Mouse (Mus musculus): ENCODE results near the gene Dgkb.

Dgkb gene

DNA sequence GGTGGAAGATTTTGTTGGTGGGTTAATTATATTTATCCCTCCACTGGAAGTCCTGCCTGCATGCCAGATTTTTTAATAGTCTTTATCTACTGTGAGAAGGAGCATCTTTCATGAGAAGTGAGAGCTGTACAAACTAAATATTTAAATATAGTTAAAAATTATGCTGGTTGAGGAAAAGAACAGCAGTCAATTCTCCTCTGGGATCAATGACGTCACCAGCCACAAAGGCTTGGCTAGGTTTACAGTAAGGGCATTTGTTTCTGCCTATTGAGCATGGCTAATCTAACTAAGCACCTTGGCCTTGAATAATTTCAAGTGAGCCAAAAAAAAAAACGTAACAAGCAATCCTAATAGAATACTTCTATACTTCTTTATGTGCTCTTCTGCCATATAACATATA is 554.1 kb downstream of the Dgkb start:
- no peak for DNase-seq (ENCODE audit: low read depth, low spot score)

GRCm38 (mm10) chr12:38374159-38374558 is 556.6 kb downstream of the Dgkb start:
- no peak for DNase-seq (ENCODE audit: low read depth, low spot score)

DNA sequence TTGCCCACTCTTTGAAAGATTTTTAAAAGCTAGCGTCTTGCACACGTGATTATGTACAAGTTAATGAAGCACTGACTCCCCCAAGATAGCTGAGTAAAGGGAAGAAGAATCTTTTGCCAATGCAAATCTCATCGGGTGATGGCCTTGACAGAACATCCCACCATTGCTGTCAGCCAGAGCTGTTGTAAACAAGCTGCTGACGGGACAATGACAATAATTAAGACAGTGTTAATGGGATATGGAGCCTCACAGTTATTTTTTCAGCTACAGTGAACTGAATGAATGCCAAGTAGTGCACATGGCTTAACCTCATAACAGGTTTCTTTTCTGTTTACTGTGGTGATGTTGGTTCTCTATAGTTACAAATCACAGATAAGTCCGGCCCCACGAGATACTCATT is 568.4 kb downstream of the Dgkb start:
- no peak for DNase-seq (ENCODE audit: low read depth, low spot score)

- no peak for DNase-seq (ENCODE audit: low read depth, low spot score)
Observed at GRCm38 (mm10) chr12:38386991-38387390, 569.5 kb downstream of the Dgkb start.

- no peak for DNase-seq (ENCODE audit: low read depth, low spot score)
Observed at GRCm38 (mm10) chr12:38387654-38388053, 570.1 kb downstream of the Dgkb start.

DNA sequence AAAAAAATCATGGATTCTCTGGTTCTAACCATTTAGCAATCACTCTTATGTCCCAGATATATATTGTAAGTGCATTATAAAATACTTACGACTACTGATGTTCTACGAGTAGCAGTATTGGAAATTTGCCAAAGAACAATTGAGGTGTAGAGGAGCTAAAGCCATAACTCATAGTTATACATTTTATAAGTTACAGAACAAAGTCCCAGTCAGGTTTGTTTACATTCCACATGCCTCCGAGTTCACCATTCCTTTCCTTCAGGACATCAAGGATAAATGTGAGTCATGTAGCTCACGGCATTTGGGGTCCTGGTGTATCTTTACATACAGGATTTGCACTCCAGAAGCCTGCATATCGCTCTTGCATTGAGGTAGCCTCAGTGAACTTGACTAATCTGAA is 570.7 kb downstream of the Dgkb start:
- DNase-seq (ENCODE audit: low read depth, low spot score) = no peak

DNA sequence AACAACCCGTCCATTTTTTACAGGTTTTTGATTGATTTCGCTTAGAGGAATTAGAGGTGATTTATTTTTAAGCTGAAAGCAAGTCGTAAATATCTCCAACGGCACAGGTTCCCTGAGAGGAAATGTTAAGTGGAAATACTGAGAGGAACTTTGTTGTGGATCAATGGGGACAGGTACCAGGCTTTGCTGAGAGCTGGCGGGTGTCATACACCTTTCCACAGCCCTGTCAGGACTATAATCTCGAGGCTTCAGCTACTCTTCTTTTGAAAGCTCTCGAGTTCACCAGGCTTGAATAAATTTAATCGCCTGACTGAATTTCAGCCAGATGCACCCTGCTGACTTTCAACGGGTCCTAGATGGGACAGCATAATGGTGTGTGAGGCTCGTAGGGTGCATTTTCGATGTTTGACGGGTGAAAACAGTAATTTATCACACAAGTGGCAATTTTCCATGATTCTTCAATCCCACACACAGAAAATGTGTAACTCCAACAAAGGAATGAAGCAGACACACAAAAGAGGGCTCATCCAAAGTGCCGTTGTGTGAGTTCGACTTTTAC is 580.3 kb downstream of the Dgkb start:
- DNase-seq (ENCODE audit: low read depth, low spot score) = no peak

DNA sequence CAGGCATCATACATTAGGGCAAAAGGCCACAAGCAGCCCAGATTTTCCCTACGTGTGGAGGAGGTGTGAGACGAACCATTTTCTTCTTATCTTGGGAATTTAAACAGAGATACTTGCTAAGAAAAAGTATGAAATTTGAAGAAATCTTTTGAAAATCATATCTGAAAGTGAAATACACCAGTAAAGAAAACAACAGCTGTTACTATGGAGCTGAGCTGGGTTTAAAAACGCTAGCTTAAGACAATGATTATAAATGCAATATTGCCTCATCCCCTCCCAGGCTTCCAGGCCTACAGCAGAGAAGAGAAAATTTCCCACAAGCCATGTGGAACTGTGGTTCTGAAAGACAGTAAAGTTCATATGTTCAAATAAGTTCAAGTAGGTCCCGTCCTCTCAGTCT is 582.6 kb downstream of the Dgkb start:
- DNase-seq (ENCODE audit: low read depth, low spot score) = no peak

DNA sequence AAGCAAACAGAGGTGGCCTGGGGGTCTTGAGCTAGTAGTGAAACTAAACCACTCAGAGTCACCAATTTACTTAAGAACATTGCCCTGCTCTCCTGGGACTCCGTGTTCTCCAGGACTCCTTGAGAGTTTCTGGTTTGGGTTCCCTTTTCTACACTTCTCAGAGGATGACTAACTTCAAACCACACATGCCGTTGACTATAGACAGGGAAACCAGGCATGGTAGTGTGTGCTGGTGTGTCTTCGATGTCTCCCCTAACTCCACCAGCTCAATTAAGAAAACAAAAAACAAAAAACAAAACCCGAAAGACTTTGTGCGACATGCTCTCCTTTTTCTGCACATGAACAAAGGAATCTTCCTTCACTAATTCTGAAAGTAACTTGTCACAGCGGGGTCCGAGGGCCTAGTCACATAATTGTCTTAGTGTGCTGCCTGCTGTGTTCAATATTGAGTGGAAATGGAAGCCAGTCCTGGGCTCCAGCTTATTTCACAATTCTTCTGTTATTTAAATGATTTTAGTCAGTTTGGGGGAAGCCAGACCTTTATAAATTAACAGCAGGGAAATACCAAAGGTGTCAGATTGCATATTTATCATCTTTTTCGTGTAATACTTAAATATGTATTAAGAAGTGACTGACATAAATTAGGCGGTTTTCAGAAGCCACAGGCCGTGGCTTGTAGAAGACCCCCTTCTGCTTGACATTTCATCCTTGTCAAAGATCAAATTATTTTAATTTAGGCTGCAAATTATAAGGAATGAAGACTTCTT is 618.0 kb downstream of the Dgkb start:
- no peak for DNase-seq (ENCODE audit: low read depth, low spot score)

- no peak for DNase-seq (ENCODE audit: low read depth, low spot score)
Observed at GRCm38 (mm10) chr12:38436131-38436436, 618.6 kb downstream of the Dgkb start.

DNA sequence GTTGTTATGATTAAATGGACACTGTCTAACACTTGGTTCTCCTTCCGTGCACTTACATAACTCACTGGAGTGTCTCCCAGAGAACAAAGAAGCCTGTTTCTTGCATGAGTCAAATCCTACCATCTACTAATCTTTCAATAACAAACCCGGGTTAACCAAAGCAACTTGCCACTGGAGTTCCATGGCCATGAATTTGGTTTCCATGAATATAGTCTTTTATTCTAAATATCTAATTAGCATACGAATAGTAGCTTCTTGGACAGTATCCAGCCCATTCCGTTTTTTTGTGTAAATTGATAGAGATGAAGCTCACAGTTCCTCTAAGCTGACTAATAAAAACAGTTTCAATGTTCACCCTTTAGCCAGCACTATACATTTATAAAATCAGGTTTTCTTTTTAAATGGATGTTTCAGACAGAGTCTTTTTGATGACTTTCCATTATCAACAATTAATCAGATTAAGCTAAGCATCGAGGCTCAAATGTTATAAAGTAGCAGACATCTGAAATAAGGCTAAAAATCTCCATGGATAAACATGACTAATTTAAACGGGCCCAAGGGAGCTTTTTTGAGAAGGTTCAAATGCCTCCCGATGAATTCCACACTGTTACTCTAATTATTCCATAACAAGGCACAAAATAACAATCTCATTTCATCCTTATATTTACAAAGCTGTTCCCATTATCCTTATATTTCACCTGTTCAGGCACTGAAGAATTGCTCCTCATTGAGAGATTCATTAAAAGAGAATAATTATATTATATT is 633.0 kb downstream of the Dgkb start:
- DNase-seq (ENCODE audit: low read depth, low spot score) = no peak

DNA sequence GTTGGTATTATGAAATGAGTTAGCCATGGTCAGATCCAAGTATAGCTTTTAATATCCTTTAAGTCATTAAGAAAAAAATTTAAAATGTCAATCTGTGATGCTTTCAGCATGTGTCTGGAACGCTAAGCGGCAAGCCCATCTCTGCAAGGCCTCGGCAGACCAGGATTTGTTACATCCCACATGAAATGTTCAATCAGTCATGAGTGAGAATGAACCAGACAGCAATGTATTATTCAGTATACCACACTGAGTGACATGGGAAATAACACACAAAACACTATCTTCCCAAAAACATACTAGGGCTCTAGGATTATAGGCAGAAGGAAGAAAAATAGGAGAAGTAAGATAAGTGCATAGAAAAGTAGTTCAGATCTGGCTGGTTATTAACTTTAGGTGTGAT is 634.2 kb downstream of the Dgkb start:
- no peak for DNase-seq (ENCODE audit: low read depth, low spot score)

DNA sequence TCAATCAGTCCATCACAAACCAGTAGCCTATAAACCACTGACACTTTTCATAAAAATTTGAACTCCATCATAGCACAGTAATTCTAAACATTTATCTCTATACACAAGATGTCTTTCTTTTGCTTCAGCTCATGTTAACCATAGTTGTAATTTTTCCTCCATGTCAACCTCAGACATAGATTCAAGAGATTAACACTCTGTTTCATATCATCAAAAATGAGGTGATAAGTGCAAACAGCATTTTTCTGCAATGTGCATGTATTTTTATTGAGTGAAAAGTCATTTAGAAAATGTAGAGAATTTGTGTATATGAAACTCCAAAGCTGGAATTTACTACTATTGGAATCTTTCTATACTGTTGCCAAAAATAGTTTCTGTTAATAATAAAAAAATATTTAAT is 650.7 kb downstream of the Dgkb start:
- no peak for DNase-seq (ENCODE audit: low read depth, low spot score)

GRCm38 (mm10) chr12:38468605-38469004 is 651.1 kb downstream of the Dgkb start:
- DNase-seq (ENCODE audit: low read depth, low spot score) = no peak

- DNase-seq (ENCODE audit: low read depth, low spot score) = no peak
Observed at GRCm38 (mm10) chr12:38497229-38497628, 679.7 kb downstream of the Dgkb start.

- no peak for DNase-seq (ENCODE audit: low read depth, low spot score)
Observed at GRCm38 (mm10) chr12:38500931-38501330, 683.4 kb downstream of the Dgkb start.

- no peak for DNase-seq (ENCODE audit: low read depth, low spot score)
Observed at GRCm38 (mm10) chr12:38508195-38508594, 690.7 kb downstream of the Dgkb start.

GRCm38 (mm10) chr12:38545431-38545830 is 727.9 kb downstream of the Dgkb start:
- DNase-seq (ENCODE audit: low read depth, low spot score) = no peak

DNA sequence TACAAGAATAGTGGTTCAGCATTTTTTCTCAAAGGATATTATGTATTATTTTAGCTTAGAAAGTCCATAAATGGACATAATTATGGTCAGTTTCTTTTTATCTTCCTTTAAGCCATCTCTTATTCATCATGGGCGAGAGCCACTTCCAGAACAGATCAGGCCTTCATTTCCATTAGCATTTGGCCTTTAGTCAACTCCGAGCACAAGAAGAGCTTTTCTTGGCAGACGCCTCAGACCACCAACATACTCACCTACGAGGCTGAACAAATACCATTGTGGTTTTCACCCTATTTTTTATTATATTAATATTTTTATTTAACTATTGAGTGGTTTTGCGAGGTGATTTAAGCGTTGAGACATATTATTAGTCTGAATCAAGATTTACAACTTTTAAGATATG is 759.6 kb downstream of the Dgkb start:
- DNase-seq (ENCODE audit: low read depth, low spot score) = no peak

- DNase-seq (ENCODE audit: low read depth, low spot score) = no peak
Observed at GRCm38 (mm10) chr12:38579191-38579817, 761.8 kb downstream of the Dgkb start.

DNA sequence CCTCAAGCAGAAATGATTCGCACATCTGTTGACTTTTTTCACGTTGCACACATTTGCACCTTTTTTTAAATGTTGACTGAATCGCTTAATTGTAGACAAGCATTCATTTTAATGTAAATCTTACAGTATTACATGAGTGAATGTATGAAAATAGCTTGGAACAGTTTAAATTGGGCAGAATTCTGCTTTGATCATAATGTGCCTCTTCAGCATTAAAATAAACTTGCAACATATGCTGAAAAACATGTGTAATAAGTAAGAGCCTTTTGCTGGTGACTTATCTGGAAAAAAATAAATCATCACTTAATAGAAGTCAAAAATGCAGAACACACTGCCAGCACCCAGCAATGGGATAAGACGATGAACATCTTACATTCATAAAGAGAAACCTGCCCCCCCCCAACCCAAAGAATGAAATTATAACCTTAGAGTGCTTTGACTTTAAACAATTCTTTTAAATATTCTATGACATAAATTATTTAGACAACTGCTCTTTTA is 768.9 kb downstream of the Dgkb start:
- DNase-seq (ENCODE audit: low read depth, low spot score) = no peak

DNA sequence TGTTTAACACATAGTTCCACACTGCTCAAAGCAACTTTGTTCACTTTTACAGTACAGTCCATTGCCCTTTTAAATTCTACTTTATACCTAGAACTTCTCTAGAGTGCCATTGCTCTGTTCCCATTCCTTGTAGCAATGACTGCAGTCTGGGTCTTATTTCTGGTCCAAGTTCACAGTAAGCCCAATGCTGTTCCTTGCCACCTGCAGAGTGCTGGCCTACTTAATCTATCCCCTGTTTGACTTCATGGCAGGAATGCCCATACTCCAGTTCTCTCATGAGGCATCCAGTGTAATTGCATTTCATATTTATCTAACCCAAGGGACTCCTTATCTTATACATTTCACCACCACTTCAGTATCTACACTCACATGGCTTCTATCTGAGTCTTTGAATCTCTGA is 772.4 kb downstream of the Dgkb start:
- DNase-seq (ENCODE audit: low read depth, low spot score) = no peak
